Mouse (Mus musculus) embryo, embryonic 11.5 days (tissue): Measurements from ENCODE around the gene Plxnb1.

Experiments used
- DNase-seq: peaks from one replicate; pipeline ENCODE4 v3.0.0-alpha.2; 2012; ENCODE audit warnings: low read depth, low spot score

Plxnb1 gene

DNA sequence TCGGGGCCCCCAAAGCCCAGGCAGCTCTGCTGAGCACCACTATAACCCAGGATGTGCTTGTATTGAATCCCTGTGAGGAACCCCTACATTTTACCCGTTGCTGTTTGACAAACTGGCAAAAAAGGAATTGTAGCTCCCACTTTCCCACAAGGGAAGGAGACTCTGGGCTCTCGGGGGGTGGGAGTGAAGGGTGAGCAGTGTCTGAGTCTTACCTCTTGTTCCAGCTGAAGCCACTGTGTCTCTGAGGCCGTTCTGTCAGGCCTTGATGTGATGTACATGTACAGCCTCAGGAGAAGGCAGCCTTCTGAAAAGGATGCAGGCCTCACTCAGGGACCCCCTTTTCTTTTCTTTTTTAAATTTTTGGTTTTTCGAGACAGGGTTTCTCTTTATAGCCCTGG lies 34.3 kb upstream of the Plxnb1 start:
- no peak for DNase-seq

DNA sequence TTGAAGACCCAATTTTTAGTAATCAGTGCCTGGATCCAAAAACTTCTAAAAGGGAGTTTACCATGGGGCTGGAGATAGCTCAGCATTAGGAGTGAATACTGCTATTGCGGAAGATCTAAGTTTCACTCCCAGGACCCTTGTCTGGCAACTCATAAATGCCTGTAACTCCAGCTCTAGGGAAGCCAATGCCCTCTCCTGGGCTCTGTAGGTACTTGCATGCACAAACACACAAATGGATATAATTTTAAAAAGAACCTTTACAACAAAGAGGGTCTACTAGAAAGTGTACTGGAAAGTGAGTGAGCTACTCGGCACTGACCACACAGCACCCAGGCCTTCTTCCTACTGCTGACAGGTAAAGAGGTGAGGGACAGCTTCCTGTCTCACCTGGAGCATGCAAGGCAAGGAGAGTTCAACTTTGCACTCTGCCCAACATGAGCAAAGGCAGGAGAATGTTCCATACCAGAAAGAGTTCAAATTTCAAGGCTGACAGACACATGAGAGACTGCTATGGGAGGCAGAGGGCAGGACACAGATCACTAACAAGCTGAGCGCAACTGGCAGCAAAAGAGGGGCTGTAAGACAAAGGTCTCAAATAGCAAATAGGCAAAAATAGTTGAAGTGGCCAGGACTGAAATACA lies 27.0 kb upstream of the Plxnb1 start:
- no peak for DNase-seq

DNA sequence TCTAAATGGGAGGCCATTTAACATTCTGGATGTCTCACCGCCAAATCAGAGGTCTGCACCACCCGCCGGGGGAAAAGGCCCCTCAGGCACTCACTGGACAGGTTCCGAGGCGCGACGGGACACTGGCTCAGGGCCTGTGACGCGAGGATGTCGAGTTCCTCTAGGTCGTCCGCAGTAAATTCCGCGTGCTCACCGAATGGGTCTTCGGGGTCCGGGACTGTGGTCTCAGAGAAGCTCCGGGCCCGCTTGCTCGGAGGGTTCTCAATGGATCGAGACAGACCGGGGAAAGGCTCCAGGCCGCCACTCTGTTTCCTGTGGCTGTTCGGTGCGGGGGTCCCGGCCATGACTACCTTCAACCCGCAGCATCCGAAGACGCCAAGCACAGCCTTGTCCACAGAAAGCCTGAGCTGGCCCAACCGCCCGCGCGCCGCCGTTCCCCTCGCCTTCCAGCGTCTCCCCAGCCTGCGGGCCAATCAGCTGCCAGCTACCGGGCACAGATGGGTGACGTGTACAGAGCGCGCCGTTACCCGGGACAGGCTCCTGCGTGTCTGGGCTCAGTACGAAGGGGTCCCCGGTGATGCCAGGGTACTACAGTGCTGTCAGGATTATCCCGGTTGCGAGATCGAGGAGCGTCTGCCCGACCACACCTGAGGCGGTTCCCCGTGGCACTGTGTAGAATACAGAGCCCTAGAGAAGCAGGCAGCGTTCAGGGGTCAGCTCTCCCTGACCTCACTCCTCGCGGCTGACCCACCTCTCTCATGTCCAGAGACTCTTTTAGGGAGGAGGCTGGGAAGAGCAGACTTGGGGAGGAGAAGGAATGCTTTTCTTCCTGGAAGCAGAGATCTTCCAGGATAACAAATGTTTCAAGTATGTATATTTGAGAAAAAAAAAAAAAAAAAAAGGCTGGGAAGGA lies 21.3 kb upstream of the Plxnb1 start, which contains the start of gene Atrip:
Gene Atrip (minus strand): TSS at position 464 of the 913 bp plus-strand sequence.
- peak; percentile 83 for DNase-seq

DNA sequence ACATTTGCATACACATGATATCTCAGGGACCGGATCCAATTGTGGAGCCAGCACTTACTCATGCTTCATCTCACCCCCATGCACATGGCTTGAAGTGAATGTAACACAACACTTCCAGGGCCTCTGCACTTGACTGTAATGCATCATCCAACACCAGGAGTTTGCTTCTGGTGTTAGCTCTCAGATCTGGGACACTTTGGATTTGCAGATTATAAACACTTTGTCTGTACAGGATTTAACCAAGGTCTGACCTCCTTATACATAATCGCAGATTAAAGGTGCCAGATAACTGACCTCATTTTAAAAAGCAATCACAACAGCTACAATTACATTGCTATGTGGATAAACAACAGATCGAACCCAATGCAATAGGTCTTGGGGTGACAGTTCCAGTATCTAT lies 14.7 kb upstream of the Plxnb1 start:
- no peak for DNase-seq

DNA sequence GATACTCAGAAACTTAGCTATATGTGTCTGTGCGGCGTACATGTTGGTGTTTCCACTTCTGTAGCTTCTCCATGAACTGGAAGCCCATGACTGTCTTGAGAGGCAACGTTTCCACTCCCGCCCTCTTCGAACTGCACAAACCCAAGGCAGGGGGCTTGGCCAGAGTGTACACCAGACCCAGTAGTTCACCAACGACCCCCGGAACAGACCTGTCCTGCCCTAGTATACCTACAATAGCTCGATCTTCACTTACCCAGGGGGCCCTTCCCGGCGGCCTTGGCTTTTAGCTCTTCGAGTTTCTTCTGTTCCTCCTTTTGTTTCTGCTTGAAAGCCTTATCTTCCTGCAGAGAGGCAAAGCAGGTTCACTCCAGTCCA lies 13.5 kb upstream of the Plxnb1 start:
- DNase-seq = no peak

DNA sequence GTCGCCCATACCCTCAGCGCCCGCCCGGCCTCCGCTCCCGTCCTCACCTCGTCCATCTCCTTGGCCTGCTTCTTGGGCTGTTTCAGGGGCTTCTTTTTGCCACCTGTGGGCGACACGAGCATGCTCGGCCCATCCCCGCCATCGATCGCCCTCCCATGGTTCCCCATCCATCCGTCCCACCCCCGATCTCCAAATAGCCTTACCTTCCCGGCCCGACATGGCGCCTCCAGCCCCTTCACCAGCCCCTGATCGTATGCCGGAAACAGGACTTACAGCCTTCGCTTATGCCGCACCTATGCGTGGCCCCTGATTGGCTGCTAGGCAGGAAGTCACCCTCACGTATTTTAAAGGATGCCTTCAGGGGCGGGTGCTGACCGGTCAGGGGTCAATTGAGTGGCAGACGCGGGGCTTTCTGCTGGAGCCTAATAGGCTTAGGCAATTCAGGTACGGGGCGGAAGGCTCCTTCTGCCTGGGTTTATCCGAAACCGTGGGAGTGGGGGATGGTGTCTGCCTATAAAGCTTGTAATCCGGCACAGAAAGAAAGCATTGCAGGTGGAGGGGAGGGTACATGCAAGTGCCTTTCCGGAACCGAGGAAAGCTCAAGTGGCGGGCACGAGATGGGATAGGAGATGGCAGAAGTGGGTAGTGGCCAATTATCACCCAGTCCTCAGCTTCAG lies 12.9 kb upstream of the Plxnb1 start, which contains the start of the genes Ccdc51 and Tma7:
Gene Ccdc51 (plus strand): TSS at position 370 of the 677 bp plus-strand sequence.
Gene Tma7 (minus strand): TSS at position 464 of the 677 bp plus-strand sequence.
- peak; percentile 74 for DNase-seq

DNA sequence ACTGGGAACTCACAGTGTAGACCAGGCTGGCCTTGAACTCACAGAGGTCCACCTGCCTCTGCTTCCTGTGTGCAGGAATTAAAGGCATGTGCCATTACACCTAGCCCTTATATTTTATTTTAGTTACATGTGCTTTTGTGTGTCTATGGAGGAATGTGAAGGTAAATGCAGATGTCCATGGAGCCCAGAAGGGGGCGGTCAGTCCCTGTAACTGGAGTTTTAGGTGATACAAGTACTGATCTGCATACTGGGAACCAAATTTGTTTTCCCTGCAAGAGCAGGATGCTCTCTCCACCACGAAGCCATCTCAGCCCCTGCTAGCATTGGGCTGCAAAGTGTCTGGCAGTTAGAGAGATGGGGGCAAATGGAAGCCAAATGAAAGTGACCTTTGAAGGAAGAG lies 10.3 kb upstream of the Plxnb1 start:
- DNase-seq = no peak

DNA sequence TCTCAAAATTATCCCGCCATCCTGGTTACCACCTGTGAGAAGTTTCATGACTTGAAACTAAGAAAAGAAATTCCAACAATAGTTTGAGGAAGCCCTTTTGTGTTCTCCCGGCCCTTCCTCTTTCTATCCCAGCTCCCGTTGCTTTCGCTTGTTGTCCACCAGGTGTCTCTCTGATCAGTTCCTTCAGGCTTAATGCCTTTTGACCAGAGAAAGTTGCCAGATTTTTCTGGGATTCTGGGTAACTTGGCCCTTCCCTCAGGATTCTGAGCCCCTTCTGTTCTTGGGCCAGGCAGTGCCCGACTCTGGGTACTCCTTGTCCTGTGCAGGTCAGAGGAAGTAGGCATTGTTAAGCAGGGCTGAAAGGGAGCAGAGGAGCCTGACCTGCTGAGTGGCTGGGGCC lies 7.2 kb upstream of the Plxnb1 start:
- DNase-seq = no peak

DNA sequence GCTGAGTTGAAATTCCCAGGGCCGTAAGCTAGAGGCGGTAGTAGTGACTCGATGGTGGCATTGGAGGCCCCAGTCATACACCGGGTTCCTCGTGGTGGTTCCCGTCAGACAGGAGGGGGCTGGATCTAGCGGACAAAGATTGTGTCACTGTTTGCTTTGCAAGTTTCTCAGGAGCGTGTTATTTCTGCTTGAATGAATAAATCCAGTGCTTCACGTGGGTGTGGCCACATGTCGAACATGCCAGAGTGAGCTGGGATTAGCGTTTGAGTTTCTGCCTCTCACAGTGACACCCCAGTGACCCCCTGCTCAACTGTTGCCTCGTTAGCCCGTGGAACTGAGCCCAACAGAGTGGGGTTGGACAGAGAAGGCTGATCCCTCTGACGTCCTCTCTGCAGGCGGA lies 4.7 kb upstream of the Plxnb1 start:
- DNase-seq = no peak

DNA sequence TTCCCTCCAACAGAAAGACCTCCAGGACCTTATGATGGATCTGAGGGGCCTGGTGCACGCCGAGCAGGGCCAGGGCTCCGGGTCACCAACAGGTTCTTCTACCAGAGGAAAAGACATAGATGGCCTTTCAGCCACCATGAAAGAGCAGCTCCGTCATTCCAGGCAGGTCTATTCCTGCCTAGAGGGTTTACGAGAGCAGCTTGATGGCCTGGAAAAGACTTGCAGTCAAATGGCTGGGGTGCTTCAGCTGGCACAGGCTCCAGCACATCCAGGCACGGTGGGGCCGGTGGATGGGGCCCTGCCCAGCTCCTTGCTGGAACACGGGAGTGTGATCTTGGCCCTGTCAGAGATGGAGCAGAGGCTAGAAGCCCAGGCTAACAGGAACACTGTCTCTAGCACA lies 3.4 kb upstream of the Plxnb1 start:
- DNase-seq = no peak

DNA sequence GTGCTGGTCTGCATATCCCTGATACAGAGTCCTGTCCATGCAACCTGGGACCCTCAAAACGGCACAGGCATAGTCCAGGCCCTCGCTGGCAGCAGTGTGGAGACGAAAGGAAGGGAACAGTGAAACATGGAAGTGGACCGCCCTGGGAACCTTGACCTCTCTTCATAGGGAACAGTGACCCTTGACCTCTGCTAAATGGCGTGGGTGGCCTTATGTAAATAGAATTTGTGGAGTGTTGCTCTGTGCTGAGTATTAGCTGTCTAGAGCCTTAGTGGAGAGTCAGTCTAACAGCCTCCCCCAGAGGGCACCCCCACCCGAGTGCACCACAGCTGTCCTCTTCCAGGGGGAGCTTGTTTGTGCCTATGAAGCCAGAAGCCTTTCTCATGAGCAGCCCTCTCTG lies 2.4 kb upstream of the Plxnb1 start:
- DNase-seq = no peak

DNA sequence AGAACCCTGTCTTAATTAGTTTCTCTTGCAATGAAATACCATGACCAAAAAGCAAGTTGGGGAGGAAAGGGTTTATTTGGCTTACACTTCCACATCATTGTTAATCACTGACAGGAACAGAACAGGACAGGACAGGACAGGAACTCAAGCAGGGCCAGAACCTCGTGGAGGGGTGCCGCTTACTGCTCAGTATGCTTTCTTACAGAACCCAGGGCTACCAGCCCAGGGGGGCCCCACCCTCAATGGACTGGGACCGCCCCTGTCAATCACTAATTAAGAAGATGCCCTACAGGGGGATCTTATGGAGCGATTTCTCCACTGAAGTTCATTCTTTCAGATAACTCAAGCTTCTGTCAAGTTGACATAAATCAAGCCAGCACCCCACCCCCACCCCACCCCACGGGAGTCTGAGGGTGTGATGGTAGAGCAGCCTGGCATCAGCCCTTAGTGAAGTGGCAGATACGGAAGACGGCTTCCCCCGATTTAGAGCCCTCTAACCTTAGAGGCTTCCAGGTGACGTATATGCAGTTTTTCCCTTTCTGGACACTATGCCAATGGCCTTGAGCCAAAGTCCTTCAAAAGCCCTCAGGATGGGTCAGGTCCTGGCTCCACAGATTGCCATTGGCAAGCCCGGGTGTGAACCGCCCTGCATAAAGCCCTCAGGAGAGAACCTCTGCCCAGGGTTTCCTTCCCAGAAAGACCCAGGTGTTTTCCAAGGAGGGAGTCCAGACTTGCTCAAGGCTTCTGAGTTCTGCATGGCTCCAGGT lies 1.2 kb upstream of the Plxnb1 start:
- no peak for DNase-seq

DNA sequence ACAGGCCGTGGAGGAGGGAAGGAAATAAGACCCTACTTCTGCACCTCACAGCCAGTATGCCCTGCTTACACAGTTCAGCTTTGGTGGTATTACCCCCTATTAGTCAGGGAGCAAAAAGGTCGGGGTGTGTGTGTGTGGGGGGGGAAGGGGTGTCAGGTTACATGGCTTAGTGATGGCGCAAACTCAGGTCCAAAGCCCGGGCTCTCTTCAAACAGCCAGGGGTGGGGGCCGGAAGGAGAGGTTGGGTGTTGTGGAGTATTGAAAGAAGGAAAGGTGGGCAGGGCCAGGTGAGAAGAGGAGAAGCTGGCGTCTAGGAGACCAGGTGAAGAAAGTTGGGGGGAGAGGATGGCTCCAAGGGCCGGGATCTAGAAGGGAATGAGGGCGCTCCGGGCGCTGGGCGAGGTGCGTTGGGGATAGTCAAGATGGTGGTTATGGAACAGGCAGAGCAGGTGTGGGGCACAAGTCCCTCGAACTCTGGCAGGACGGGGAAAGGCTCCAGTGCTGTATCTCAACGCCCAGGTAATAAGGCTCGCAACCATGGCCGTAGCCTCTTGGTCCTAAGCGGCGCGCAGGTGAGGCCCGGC lies 544 bp upstream of the Plxnb1 start:
- DNase-seq = no peak

DNA sequence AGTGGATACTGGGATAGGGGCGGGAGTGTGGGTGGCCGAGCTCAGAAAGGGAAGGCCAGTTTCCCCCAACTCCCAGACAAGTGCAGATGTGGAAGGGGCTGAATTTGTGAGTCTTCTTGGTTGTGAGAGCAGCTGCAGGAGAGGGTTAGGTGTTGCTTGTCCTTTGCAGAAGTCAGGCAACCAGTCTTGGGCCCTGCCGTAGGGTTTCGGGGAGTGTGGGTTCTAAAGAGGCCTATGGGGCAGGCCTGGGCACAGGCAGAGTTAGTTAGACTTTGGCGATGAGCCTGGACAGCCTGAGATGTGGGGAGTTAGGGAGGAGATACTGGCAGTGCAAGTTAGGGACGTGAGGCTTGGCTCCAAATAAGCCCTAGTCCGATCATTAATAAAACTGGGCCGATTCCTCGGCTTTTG lies 1.1 kb downstream of the Plxnb1 start:
- DNase-seq = no peak

DNA sequence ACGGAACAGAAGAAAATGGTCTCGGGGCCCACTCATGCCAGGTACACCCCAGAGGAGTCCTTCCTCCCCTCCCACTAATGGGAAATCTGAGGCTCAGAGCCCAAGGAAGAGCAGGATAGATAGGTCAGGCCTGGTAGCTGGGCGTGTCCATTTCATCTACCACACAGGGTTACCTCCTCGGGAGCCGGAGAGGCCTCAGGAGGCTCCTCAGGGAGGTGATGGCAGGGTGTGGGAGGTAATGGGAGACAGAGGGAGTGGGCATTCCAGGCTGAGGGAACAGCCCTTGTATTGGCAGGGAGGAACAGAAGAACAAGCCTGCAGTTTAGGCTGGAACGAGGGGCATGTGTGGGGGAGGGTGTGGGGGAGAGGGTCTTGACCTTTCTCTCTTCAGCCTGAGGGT lies 1.7 kb downstream of the Plxnb1 start:
- DNase-seq = no peak

DNA sequence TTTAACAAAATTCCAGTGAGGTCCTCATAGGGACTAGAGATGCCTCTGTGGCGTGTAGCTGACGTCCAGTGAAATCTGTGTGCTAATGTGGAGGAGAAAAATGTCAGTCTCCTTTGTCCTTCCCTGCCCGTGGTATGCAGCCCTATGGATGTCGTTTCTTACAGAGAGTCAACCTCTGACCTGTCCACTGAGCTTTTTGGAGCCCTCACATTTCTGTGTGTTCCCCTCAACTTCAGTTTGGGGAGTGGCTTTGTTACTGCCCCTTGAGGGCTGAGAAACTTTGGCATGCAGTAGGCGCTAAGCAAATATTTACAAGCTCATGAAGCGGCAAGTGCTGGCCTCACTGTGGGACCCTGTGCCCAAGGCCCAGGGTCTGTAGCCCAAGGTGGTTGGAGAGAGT lies 2.1 kb downstream of the Plxnb1 start:
- no peak for DNase-seq

DNA sequence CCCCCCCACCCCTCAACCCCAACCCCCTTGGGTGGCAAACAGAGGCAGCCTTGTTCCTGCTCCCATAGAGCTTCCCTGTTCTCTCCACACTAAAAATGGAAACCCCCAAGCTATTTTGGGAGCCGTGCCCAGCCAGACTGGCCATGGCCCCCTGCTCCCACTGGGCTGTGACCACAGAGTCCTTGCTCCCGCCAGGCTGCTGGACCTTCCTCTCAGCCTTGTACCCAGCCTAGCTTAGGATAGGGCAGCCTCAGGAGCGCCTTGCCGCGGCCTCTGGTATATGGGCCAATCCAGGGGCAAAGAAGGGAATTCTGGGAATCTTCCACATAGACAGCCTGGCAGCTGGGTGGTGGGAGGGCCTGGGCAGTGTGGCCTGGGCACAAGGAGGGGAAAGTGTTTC lies 2.6 kb downstream of the Plxnb1 start:
- no peak for DNase-seq

DNA sequence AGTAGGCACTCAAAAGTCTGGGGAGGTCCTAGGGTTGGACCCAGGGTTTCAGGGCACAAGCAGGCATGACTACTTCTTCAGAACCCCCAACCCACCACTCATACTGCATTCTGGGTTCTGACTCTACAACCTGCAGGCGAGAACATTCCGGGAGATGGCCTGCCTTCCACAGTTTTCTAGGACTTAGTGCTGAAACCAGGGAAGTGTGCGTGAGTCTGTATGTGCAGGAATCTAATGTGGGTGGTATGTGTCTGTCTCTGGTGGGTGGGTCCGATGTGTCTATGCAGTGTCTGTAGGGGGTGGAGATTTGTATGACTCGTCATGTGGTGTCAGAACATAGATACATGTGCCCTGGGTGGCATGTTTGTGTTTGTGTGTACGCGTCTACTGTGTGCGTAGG lies 3.2 kb downstream of the Plxnb1 start:
- no peak for DNase-seq

DNA sequence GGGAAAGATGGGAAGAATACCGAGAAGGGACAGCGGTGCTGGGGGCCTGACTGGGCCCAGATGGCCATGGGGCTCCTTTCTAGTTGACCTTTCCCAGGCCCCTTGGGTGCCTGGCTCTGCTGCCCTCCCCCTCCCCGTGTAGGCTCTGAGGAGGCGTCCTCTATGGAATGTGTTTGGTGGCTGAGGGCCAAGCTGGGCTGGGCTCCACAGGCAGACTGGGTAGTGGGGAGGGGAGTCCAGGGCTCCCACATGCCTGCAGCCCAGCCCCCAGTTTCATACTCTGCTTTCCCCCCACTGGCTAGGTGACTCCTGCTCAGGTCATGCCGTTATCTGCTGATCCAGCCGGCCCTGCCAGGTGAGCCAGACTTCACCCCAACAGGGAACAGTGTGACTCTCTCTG lies 3.8 kb downstream of the Plxnb1 start:
- no peak for DNase-seq

DNA sequence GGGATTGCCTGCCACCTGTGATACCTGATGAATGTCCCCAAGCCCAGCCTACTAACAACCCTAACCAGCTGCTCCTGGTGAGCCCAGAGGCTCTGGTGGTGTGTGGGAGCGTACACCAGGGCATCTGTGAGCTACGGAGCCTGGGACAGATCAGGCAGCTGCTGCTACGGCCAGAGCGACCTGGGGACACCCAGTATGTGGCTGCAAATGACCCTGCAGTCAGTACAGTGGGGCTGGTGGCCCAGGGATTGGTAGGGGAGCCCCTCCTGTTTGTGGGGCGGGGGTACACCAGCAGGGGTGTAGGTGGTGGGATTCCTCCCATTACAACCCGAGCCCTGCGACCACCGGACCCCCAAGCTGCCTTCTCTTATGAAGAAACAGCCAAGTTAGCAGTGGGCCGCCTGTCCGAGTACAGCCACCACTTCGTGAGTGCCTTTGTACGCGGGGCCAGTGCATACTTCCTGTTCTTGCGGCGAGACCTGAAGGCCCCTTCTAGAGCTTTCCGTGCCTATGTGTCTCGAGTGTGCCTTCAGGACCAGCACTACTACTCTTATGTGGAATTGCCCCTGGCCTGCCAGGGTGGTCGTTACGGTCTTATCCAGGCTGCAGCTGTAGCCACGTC lies 5.2 kb downstream of the Plxnb1 start:
- DNase-seq = no peak

DNA sequence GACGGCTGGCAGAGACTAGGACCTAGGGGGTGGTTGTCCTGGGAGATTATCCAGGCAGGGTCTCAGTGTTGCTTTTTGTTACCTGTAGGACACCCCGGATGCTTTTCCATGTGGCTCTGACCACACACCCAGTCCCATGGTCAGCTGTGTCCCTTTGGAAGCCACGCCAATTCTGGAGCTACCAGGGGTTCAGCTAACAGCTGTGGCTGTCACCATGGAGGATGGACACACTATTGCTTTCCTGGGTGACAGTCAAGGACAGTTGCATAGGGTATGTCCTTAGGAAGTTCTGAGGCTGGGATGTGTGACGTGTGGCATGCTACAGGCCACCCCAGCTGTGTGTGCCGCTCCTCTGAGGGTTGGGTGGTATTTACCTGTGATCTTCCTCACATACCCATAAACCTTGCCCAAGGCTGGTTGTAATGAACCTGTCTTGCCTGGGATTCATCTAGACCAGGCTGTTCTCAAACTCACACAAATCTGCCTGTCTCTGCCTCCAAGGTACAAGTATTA lies 6.8 kb downstream of the Plxnb1 start:
- no peak for DNase-seq
